Mouse (Mus musculus) kidney, embryonic 14.5 days (tissue): Measurements from ENCODE around the gene Strn. TPM values are rescaled to one million over a fixed set of nuclear protein-coding genes. Genes with fewer than 3 reads are reported as not detected.

Experiments used
- ATAC-seq: fragments of 200-750 bp; cut with Nextera tagmentation; 2 replicates; pipeline ENCODE4 v1.8.0; 2017; ENCODE audit warnings: moderate number of reproducible peaks, mild to moderate bottlenecking, moderate TSS enrichment, moderate library complexity; ENCODE audit not compliant: low FRiP score, low TSS enrichment
- H3K27ac ChIP-seq: fragments of 300-500 bp; sonication (generic); 2 replicates; pipeline ENCODE4 v1.5.1; 2014; ENCODE audit warnings: low read depth, mild to moderate bottlenecking, low read length, moderate library complexity, mixed read lengths
- H3K27me3 ChIP-seq: fragments of 300-500 bp; sonication (generic); 2 replicates; pipeline ENCODE4 v1.6.1; 2014; ENCODE audit warnings: mild to moderate bottlenecking, low read length; ENCODE audit not compliant: control insufficient read depth, insufficient read depth
- H3K36me3 ChIP-seq: fragments of 300-500 bp; sonication (generic); 2 replicates; pipeline ENCODE4 v1.6.1; 2014; ENCODE audit warnings: low read length, mixed read lengths; ENCODE audit not compliant: control insufficient read depth, insufficient read depth
- H3K4me1 ChIP-seq: fragments of 300-500 bp; sonication (generic); 2 replicates; pipeline ENCODE4 v1.6.1; 2014; ENCODE audit warnings: low read length, mixed read lengths; ENCODE audit not compliant: control insufficient read depth, insufficient read depth
- H3K4me2 ChIP-seq: fragments of 300-500 bp; sonication (generic); replicated peaks from 2 replicates; pipeline ENCODE4 v1.6.1; 2014; ENCODE audit warnings: low read depth, mild to moderate bottlenecking, low read length
- H3K4me3 ChIP-seq: fragments of 300-500 bp; sonication (generic); 2 replicates; pipeline ENCODE4 v1.5.1; 2014; ENCODE audit warnings: mild to moderate bottlenecking, low read length
- H3K9ac ChIP-seq: fragments of 300-500 bp; sonication (generic); 2 replicates; pipeline ENCODE4 v1.6.1; 2014; ENCODE audit warnings: low read depth, mild to moderate bottlenecking, low read length, moderate library complexity
- H3K9me3 ChIP-seq: fragments of 300-500 bp; sonication (generic); 2 replicates; pipeline ENCODE4 v1.6.1; 2016; ENCODE audit warnings: low read length; ENCODE audit not compliant: control insufficient read depth
- WGBS: fragments of 180-500 bp; shearing (Covaris S2); extraction: QIAGEN DNeasy Blood & Tissue Kit; methylation state at CpG from one replicate; pipeline ENCODE4 v1.1.7; 2014; 5-methylcytosine and 5-hydroxymethylcytosine counted together
- polyA plus RNA-seq: library from polyadenylated mRNA; unstranded; fragments of >200 nt; fragmentation: Nextera tagmentation; extraction: Ambion mirVana; gene quantifications from 2 replicates; pipeline ENCODE4 v1.2.1, GENCODE M21; 2014

Gene Strn
- polyA plus RNA-seq, 1 experiment from 2014 or later: 8.6 TPM

DNA sequence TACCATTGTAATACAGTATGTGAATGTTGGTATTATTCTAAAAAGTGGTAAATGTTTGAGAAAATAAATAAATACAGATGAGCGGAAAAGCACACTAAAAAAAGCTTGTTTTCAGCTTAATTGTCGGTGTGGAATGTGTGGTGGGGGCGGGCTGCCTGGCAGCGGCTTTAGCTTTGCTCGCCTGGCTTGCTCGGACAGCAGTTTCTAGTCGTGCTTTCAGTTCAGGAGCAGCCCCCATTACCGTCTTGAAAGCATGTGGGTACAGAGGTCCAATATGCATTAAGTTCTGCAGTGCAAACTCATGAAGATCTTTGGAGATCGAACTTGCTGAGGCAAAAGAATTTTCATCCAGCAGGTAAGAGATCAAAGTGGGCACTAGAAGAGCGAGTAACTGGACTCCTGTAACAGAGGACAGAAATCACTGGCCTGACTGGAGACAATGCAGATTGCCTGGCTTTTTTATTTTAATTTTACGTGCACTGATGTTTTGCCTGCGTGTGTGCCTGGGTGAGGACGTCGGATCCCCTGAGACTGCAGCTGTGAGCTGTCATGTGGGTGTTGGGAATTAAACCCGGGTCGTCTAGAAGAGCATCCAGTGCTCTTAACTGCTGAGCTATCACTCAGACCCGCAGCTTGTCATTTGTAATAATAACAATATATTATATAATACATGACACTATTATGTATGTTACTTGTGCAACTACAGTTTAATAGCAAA lies 16.1 kb upstream of the Strn start:
- H3K27ac ChIP-seq: no peak overlapping the region
- 64% methylated on average over 17 of the region's 17 CpGs for WGBS
- no peak overlapping the region for H3K4me3 ChIP-seq
- peaks cover 16% of the 10 kb centered on the region; the same call in 1 of the 2 replicates for H3K36me3 ChIP-seq
- ATAC-seq: no peak
- no peaks in the 10 kb centered on the region for H3K4me1 ChIP-seq
- no peaks in the 10 kb centered on the region for H3K27me3 ChIP-seq
- H3K9me3 ChIP-seq: no peaks in the 10 kb centered on the region
- no peak overlapping the region for H3K9ac ChIP-seq
- H3K4me2 ChIP-seq: no peak overlapping the region

GRCm38 (mm10) chr17:78752064-78752463 lies 15.1 kb upstream of the Strn start:
- Histone ChIP-seq H3K4me2 (no peak overlapping the region), H3K36me3 (peaks cover 16% of the 10 kb centered on the region; the same call in 1 of the 2 replicates), H3K4me1 (no peaks in the 10 kb centered on the region), H3K9ac (no peak overlapping the region), H3K27ac (no peak overlapping the region), H3K9me3 (no peaks in the 10 kb centered on the region), H3K4me3 (no peak overlapping the region), H3K27me3 (no peaks in the 10 kb centered on the region)
- WGBS: 73% methylated on average over 10 of the region's 10 CpGs
- ATAC-seq: no peak

- no peak for ATAC-seq
- H3K27me3 ChIP-seq: no peaks in the 10 kb centered on the region
- no peak overlapping the region for H3K27ac ChIP-seq
- H3K9ac ChIP-seq: no peak overlapping the region
- peaks cover 6% of the 10 kb centered on the region; the same call in 1 of the 2 replicates for H3K36me3 ChIP-seq
- H3K9me3 ChIP-seq: no peaks in the 10 kb centered on the region
- H3K4me2 ChIP-seq: no peak overlapping the region
- H3K4me3 ChIP-seq: no peak overlapping the region
- 86% methylated on average over 9 of the region's 9 CpGs for WGBS
- H3K4me1 ChIP-seq: no peaks in the 10 kb centered on the region
Observed at GRCm38 (mm10) chr17:78748440-78748839, 11.4 kb upstream of the Strn start.

DNA sequence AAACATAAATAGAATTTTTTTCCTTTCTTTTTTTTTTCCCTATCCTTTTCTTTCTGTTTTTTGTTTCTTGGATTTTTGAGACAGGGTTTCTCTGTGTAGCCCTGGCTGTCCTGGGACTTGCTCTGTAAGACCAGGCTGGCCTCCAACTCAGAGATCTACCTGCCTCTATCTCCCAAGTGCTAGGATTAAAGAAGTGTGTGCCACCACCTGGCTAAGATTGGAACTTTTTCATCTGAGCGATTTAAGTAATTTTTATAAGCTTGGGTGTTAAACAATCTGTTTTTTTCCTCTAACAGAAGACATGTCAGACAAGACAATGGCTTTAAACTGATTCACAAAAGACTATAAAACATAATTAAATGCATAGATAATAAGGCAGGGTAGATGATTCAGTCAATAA lies 1.4 kb upstream of the Strn start:
- H3K4me2 ChIP-seq: no peak overlapping the region
- no peaks in the 10 kb centered on the region for H3K27me3 ChIP-seq
- no peaks in the 10 kb centered on the region for H3K9me3 ChIP-seq
- peaks cover 15% of the 10 kb centered on the region for H3K4me1 ChIP-seq
- no peak overlapping the region for H3K27ac ChIP-seq
- no peak overlapping the region for H3K4me3 ChIP-seq
- WGBS: 45% methylated on average over 1 of the region's 1 CpGs
- H3K9ac ChIP-seq: no peak overlapping the region
- H3K36me3 ChIP-seq: no peaks in the 10 kb centered on the region
- no peak for ATAC-seq

DNA sequence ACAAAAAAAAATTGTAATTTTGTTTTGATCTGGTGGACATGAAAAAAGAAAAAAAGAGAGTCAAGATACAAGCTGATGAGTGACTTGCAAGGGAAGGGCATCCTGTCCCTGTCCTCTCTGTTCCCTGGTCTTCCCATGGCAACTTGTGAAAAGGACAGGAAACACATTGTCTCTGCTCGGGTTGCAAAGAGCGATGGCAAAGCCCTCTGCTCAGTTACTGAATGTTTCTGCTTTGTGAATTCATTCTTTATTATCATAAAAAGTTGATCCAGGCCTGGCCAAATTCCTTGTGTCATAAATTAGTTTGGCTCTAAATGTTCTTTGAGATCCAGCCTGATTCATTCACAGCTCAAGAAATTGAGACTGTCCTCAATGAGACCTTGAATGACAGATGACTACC lies 775 bp upstream of the Strn start:
- no peaks in the 10 kb centered on the region for H3K36me3 ChIP-seq
- H3K4me2 ChIP-seq: no peak overlapping the region
- H3K4me1 ChIP-seq: peaks cover 15% of the 10 kb centered on the region
- H3K9ac ChIP-seq: no peak overlapping the region
- no peak for ATAC-seq
- WGBS: 45% methylated on average over 2 of the region's 2 CpGs
- no peak overlapping the region for H3K4me3 ChIP-seq
- peak overlapping the region; percentile 20; the same call in 1 of the 2 replicates for H3K27ac ChIP-seq
- H3K9me3 ChIP-seq: no peaks in the 10 kb centered on the region
- no peaks in the 10 kb centered on the region for H3K27me3 ChIP-seq

DNA sequence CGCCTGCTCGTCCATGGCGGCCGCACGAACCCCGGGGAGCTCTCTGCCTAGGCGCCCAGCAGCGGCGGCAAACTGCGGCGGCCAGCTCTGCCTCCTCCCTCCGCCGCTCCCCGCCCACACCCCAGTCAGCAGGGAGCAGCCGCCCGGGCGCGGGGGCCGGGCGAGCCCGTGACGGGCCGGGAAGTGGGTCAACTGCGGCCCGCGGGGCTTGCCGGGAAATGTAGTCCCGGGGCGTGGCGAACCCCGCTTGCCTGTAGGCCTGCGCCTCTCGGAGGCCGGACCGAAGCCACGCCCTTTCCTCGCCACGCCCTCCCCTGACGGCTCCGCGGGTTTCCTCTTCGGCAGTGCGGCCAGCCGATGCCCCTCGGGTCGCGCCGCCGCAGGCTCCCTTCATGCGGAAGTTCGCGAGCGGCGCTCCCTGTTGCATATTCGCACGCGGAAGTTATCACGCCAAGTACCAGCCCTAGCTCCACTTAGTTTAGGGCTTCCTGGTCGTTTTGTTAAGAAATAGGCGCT lies 465 bp downstream of the Strn start:
- Histone ChIP-seq H3K9me3 (no peaks in the 10 kb centered on the region), H3K9ac (peak overlapping the region; percentile 87), H3K4me1 (peaks cover 15% of the 10 kb centered on the region), H3K27ac (peak overlapping the region; percentile 85), H3K27me3 (no peaks in the 10 kb centered on the region), H3K4me2 (peak overlapping the region; percentile 61), H3K36me3 (no peaks in the 10 kb centered on the region), H3K4me3 (peak overlapping the region; percentile 66)
- WGBS: under 1% methylated on average over 54 of the region's 60 CpGs
- peak; percentile 100 for ATAC-seq

DNA sequence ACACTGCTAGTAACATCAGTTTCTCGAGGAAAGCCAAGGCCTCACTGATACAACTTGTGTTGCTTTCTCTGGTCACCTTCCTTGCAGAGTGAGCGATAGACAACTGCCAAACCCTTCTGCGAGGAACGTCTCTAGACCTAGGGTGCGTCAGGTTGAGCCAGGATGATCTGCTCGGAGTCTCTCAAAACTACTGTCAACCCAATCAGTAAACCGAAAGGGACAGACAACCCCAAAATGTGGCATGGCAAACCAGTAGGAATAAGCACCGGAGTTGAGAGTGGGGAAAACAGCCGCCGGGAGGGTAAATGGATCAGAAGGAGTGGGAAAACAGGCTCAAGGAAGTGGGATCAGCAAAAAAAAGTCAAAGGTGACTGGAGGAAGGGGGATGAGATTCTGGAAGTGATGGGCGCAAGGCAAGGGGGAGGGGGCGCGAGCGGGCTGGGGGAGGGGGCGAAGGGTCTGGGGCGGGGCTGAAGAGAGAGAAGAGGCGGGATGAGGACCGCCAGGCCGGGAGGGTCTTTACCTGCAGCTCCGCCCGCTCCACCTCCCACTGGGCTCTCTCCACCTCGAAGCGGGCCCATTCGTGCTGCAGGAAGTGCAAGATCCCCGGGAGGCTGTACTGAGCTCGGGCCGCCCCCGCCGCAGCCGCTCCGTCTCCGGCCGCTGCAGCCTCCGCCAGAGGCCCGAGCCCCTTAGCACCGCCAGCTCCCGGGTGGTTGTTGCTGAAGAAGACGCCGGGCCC lies 1.1 kb downstream of the Strn start:
- H3K4me1 ChIP-seq: peaks cover 15% of the 10 kb centered on the region
- under 1% methylated on average over 28 of the region's 39 CpGs for WGBS
- H3K27ac ChIP-seq: peak overlapping the region; percentile 85
- H3K4me3 ChIP-seq: peak overlapping the region; percentile 66
- H3K27me3 ChIP-seq: no peaks in the 10 kb centered on the region
- peak overlapping the region; percentile 61 for H3K4me2 ChIP-seq
- no peaks in the 10 kb centered on the region for H3K9me3 ChIP-seq
- peak overlapping the region; percentile 87 for H3K9ac ChIP-seq
- H3K36me3 ChIP-seq: no peaks in the 10 kb centered on the region
- ATAC-seq: peak; percentile 86

DNA sequence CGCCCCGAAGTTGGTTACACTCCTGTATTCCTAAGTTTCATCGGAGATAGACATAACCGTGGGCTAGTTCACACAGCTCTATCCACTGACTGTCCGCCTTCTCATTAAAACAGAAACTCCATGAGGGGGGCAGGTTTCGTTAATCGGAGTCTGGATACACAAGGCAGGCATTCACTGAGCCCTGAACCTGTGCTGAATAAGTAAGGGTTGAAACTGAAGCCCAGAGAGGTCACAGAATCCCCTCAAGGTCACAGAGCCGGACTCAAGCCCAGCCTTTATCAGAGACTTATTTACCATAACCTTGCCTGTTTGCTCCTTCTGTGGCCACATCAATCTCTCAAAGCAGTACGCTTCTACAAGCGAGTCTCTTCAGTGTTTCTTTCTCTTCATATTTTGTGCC lies 2.2 kb downstream of the Strn start:
- WGBS: 72% methylated on average over 10 of the region's 10 CpGs
- no peak overlapping the region for H3K9ac ChIP-seq
- H3K36me3 ChIP-seq: no peaks in the 10 kb centered on the region
- H3K27me3 ChIP-seq: no peaks in the 10 kb centered on the region
- H3K4me3 ChIP-seq: peak overlapping the region; percentile 66; the same call in 1 of the 2 replicates
- H3K9me3 ChIP-seq: no peaks in the 10 kb centered on the region
- H3K4me2 ChIP-seq: peak overlapping the region; percentile 61
- H3K27ac ChIP-seq: no peak overlapping the region
- ATAC-seq: no peak
- peaks cover 15% of the 10 kb centered on the region for H3K4me1 ChIP-seq

- Histone ChIP-seq H3K27me3 (no peaks in the 10 kb centered on the region), H3K4me1 (peaks cover 15% of the 10 kb centered on the region), H3K4me3 (no peak overlapping the region), H3K4me2 (no peak overlapping the region), H3K36me3 (no peaks in the 10 kb centered on the region), H3K9me3 (no peaks in the 10 kb centered on the region), H3K9ac (no peak overlapping the region), H3K27ac (no peak overlapping the region)
- ATAC-seq: no peak
- 85% methylated on average over 1 of the region's 1 CpGs for WGBS
Observed at GRCm38 (mm10) chr17:78732056-78732455, 4.9 kb downstream of the Strn start.
